Mouse (Mus musculus) G1E (cell line): Measurements from ENCODE around the gene Gm14862.
"Not testable (repeated sequence)": the region's sequence is repeated elsewhere in the genome, so short reads cannot be mapped to it uniquely, and the experiment has no call there.

Source experiments
- CTCF ChIP-seq: IDR thresholded peaks from 2 replicates; pipeline ENCODE4 v1.5.1; 2012; ENCODE audit warnings: low read depth, low read length, inconsistent platforms, mixed read lengths
- GATA1 ChIP-seq: IDR thresholded peaks from 2 replicates; pipeline ENCODE4 v1.6.1; 2012; ENCODE audit warnings: borderline replicate concordance, low read length, inconsistent platforms, mixed read lengths
- POLR2AphosphoS5 ChIP-seq: IDR thresholded peaks from 2 replicates; pipeline ENCODE4 v1.6.1; 2012; ENCODE audit warnings: low read depth, low read length, inconsistent platforms; ENCODE audit not compliant: insufficient replicate concordance

GRCm38 (mm10) chrX:9283464-9283863, 26.8 kb upstream of the Gm14862 start, which contains the start of gene H2al1m:
- not testable (repeated sequence) for TF ChIP-seq CTCF, POLR2AphosphoS5, GATA1
